Mouse (Mus musculus) liver, adult 2 months (tissue): ENCODE results near the gene Col11a2.

Experiments used
- CTCF ChIP-seq: fragments of 200-500 bp; IDR thresholded peaks from 2 replicates; pipeline ENCODE4 v1.5.1; 2011; ENCODE audit warnings: low read depth, low read length, control low read depth
- POLR2A ChIP-seq: fragments of 200-500 bp; IDR thresholded peaks from 2 replicates; pipeline ENCODE4 v1.6.1; 2011; ENCODE audit warnings: low read length, control low read depth; ENCODE audit not compliant: insufficient read depth; ENCODE audit errors: extremely low read depth

GRCm38 (mm10) chr17:34097272-34097671 lies 58.0 kb downstream of the Col11a2 start:
- TF ChIP-seq CTCF (no peak), POLR2A (no peak)
